Mouse (Mus musculus) MEL (cell line): ENCODE results near the gene Tbc1d21.

Source experiments
- CTCF ChIP-seq, 3 experiments: IDR thresholded peaks in 2 of 3; conservative IDR thresholded peaks in 1 of 3; 2 replicates each; pipeline ENCODE4 v1.5.1; 2011 to 2012; ENCODE audit warnings: low read length in 3 of 3, low read depth in 2 of 3, mild to moderate bottlenecking in 2 of 3, improper control_type of control experiment in 1 of 3, inconsistent platforms in 1 of 3, mixed read lengths in 1 of 3, moderate library complexity in 1 of 3; ENCODE audit not compliant: control insufficient read depth in 1 of 3, insufficient read depth in 1 of 3, poor library complexity in 1 of 3, severe bottlenecking in 1 of 3
- E2F4 ChIP-seq: IDR thresholded peaks from 2 replicates; pipeline ENCODE4 v1.6.1; 2011; ENCODE audit warnings: low read depth, low read length, improper control_type of control experiment, borderline replicate concordance
- EP300 ChIP-seq, 2 experiments: IDR thresholded peaks; 2 replicates each; pipeline ENCODE4 v1.6.1; 2011; ENCODE audit warnings: improper control_type of control experiment in 2 of 2, low read length in 2 of 2, low read depth in 1 of 2, mild to moderate bottlenecking in 1 of 2
- ETS1 ChIP-seq: IDR thresholded peaks from 2 replicates; pipeline ENCODE4 v1.6.1; 2012; ENCODE audit warnings: low read depth, mild to moderate bottlenecking, inconsistent platforms, low read length, improper control_type of control experiment, moderate library complexity
- GABPA ChIP-seq: IDR thresholded peaks from 2 replicates; pipeline ENCODE4 v1.6.1; 2012; ENCODE audit warnings: low read depth, mild to moderate bottlenecking, inconsistent platforms, low read length, improper control_type of control experiment, moderate library complexity
- HCFC1 ChIP-seq: IDR thresholded peaks from 2 replicates; pipeline ENCODE4 v1.6.1; 2012; ENCODE audit warnings: low read depth, mild to moderate bottlenecking, inconsistent platforms, low read length, improper control_type of control experiment, moderate library complexity
- JUND ChIP-seq: IDR thresholded peaks from 2 replicates; pipeline ENCODE4 v1.6.1; 2011; ENCODE audit warnings: low read depth, mild to moderate bottlenecking, improper control_type of control experiment, low read length
- KAT2A ChIP-seq: conservative IDR thresholded peaks from 2 replicates; pipeline ENCODE4 v1.6.1; 2012; ENCODE audit warnings: low read depth, low read length, improper control_type of control experiment, inconsistent platforms
- MAFK ChIP-seq: IDR thresholded peaks from 2 replicates; pipeline ENCODE4 v1.6.1; 2011; ENCODE audit warnings: low read depth, mild to moderate bottlenecking, low read length, improper control_type of control experiment, borderline replicate concordance
- MYC ChIP-seq: IDR thresholded peaks from 2 replicates; pipeline ENCODE4 v1.6.1; 2011; ENCODE audit warnings: low read depth, mild to moderate bottlenecking, low read length, improper control_type of control experiment, moderate library complexity
- SMC3 ChIP-seq: IDR thresholded peaks from 2 replicates; pipeline ENCODE4 v1.6.1; 2011; ENCODE audit warnings: low read depth, low read length, improper control_type of control experiment
- TCF12 ChIP-seq: IDR thresholded peaks from 2 replicates; pipeline ENCODE4 v1.6.1; 2014; ENCODE audit warnings: low read depth, mild to moderate bottlenecking, inconsistent platforms, low read length, improper control_type of control experiment, moderate library complexity

- TF ChIP-seq GABPA: no peak
- TF ChIP-seq SMC3: no peak
- no peak for TF ChIP-seq ETS1
- TF ChIP-seq TCF12: no peak
- no peak for TF ChIP-seq KAT2A
- no peak for TF ChIP-seq EP300 (IDR thresholded peaks at IDR 0.05; ENCODE audit: low read depth in 1 of 2, low read length in 2 of 2)
- TF ChIP-seq HCFC1: no peak
- no peak for TF ChIP-seq CTCF (IDR thresholded peaks at IDR 0.05 in 2 of 3, conservative IDR thresholded peaks at IDR 0.05 in 1 of 3; ENCODE audit: control insufficient read depth in 1 of 3, insufficient read depth in 1 of 3, low read depth in 2 of 3, low read length in 3 of 3, poor library complexity in 1 of 3, severe bottlenecking in 1 of 3)
- TF ChIP-seq MAFK: no peak
- TF ChIP-seq JUND: no peak
- no peak for TF ChIP-seq MYC
- no peak for TF ChIP-seq E2F4
Observed at GRCm38 (mm10) chr9:58361373-58361772, 8.9 kb downstream of the Tbc1d21 start.
